Mouse (Mus musculus) C2C12 (cell line): ENCODE data around the gene Calca.

ENCODE experiments used
- CTCF ChIP-seq: IDR thresholded peaks from one replicate; pipeline ENCODE4 v1.5.1; 2011; ENCODE audit not compliant: control insufficient read depth, insufficient read depth, insufficient read length
- MYOG ChIP-seq: IDR thresholded peaks from one replicate; pipeline ENCODE4 v1.6.1; 2011; ENCODE audit not compliant: control insufficient read depth, insufficient read length; ENCODE audit errors: extremely low read depth
- USF1 ChIP-seq: IDR thresholded peaks from one replicate; pipeline ENCODE4 v1.6.1; 2011; ENCODE audit warnings: low read depth, mild to moderate bottlenecking, control low read depth, moderate library complexity

DNA sequence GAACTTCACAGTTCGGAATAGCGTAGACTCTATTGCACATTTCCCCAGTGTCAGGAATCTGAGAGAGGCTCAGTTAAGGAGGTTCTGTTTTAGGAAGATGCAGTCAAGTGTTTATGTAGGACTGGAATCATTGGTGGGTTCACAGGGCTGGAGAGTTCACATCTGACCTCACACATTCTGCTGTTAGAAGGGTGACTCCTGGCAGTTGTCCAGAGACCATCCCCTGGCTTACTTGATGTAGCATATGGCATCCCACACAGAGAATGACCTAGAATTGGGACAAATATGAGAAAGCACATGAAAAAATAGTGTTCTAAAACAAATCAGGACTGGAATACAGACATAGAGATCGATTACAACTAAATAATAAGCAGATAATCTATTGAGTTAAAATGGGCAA, 10.2 kb downstream of the Calca start:
- TF ChIP-seq CTCF (no peak), USF1 (no peak), MYOG (no peak)
